Mouse (Mus musculus): ENCODE results near the gene Hoxa7. TPM values are rescaled to one million over a fixed set of nuclear protein-coding genes. Genes with fewer than 3 reads are reported as not detected.

The Hoxa7 gene
- polyA plus RNA-seq, 1 experiment from 2014 or later, result not detected

GRCm38 (mm10) chr6:52208868-52209684 lies 12.6 kb downstream of the Hoxa7 start:
- peaks cover 98% of the 10 kb centered on the region for H3K27me3 ChIP-seq (replicated peaks)
- H3K4me2 ChIP-seq, result no peak overlapping the region
- 3% methylated on average over 18 of the region's 18 CpGs for whole genome bisulfite sequencing
- no peaks in the 10 kb centered on the region for H3K36me3 ChIP-seq (replicated peaks)
- peaks cover 8% of the 10 kb centered on the region for H3K4me1 ChIP-seq
- no peak overlapping the region for H3K9ac ChIP-seq
- no peak overlapping the region for H3K4me3 ChIP-seq
- no peak overlapping the region for H3K27ac ChIP-seq
- no peaks in the 10 kb centered on the region for H3K9me3 ChIP-seq
- ATAC-seq (replicated peaks), result no peak

- no peak within 1 kb of the TSS for H3K27ac ChIP-seq
- H3K4me1 ChIP-seq, result peaks cover 12% of the 10 kb centered on the region
- no peak within 1 kb of the TSS for H3K4me3 ChIP-seq
- H3K9me3 ChIP-seq, result no peaks in the 10 kb centered on the region
- under 1% methylated on average over 47 of the region's 47 CpGs for WGBS
- peaks cover 98% of the 10 kb centered on the region for H3K27me3 ChIP-seq (replicated peaks)
- H3K36me3 ChIP-seq (replicated peaks), result no peaks in the 10 kb centered on the region
- no peak within 1 kb of the TSS for H3K9ac ChIP-seq
- no peak within 1 kb of the TSS for H3K4me2 ChIP-seq
- no peak for ATAC-seq (replicated peaks)
Measured at GRCm38 (mm10) chr6:52208072-52208867, 13.4 kb downstream of the Hoxa7 start, which contains the start of gene Hoxa6. Hoxa6 (minus strand) TSS chr6:52208722.

- peaks cover 98% of the 10 kb centered on the region for H3K27me3 ChIP-seq (replicated peaks)
- H3K9ac ChIP-seq, result no peak overlapping the region
Measured at GRCm38 (mm10) chr6:52207684-52207976, 14.0 kb downstream of the Hoxa7 start.

GRCm38 (mm10) chr6:52206882-52207683 lies 14.6 kb downstream of the Hoxa7 start:
- H3K27ac ChIP-seq, result no peak overlapping the region

More at GRCm38 (mm10) chr6:52207684-52207976, 14.0 kb downstream of the Hoxa7 start:
- no peak for ATAC-seq (replicated peaks)
- Histone ChIP-seq H3K27ac (no peak overlapping the region), H3K4me1 (peaks cover 12% of the 10 kb centered on the region), H3K4me2 (no peak overlapping the region), H3K36me3 (replicated peaks) (no peaks in the 10 kb centered on the region), H3K9me3 (no peaks in the 10 kb centered on the region), H3K4me3 (no peak overlapping the region)

GRCm38 (mm10) chr6:52205638-52206621 lies 15.7 kb downstream of the Hoxa7 start:
- peaks cover 6% of the 10 kb centered on the region for H3K4me1 ChIP-seq
- H3K4me2 ChIP-seq, result no peak overlapping the region
- H3K9ac ChIP-seq, result no peak overlapping the region
- H3K27ac ChIP-seq, result no peak overlapping the region
- H3K36me3 ChIP-seq (replicated peaks), result no peaks in the 10 kb centered on the region
- H3K4me3 ChIP-seq, result no peak overlapping the region
- WGBS, result under 1% methylated on average over 55 of the region's 55 CpGs
- H3K9me3 ChIP-seq, result no peaks in the 10 kb centered on the region
- ATAC-seq (replicated peaks), result no peak
- peaks cover 98% of the 10 kb centered on the region for H3K27me3 ChIP-seq (replicated peaks)

More at GRCm38 (mm10) chr6:52206882-52207683, 14.6 kb downstream of the Hoxa7 start:
- no peak for ATAC-seq (replicated peaks)
- H3K9me3 ChIP-seq, result no peaks in the 10 kb centered on the region
- 3% methylated on average over 4 of the region's 4 CpGs for WGBS
- H3K36me3 ChIP-seq (replicated peaks), result no peaks in the 10 kb centered on the region
- no peak overlapping the region for H3K4me2 ChIP-seq
- no peak overlapping the region for H3K4me3 ChIP-seq
- peaks cover 98% of the 10 kb centered on the region for H3K27me3 ChIP-seq (replicated peaks)
- H3K9ac ChIP-seq, result no peak overlapping the region
- peaks cover 12% of the 10 kb centered on the region for H3K4me1 ChIP-seq

- Histone ChIP-seq H3K36me3 (replicated peaks) (no peaks in the 10 kb centered on the region), H3K9ac (no peak overlapping the region), H3K4me2 (no peak overlapping the region), H3K4me1 (peaks cover 6% of the 10 kb centered on the region), H3K9me3 (no peaks in the 10 kb centered on the region), H3K27ac (no peak overlapping the region), H3K27me3 (replicated peaks) (peaks cover 99% of the 10 kb centered on the region), H3K4me3 (no peak overlapping the region)
- no peak for ATAC-seq (replicated peaks)
- 4% methylated on average over 14 of the region's 14 CpGs for WGBS
Measured at GRCm38 (mm10) chr6:52205221-52205620, 16.4 kb downstream of the Hoxa7 start.

- H3K9ac ChIP-seq, result no peak within 1 kb of the TSS
- H3K4me3 ChIP-seq, result no peak within 1 kb of the TSS
- ATAC-seq (replicated peaks), result no peak
- H3K27ac ChIP-seq, result no peak within 1 kb of the TSS
- 0 out of 2 replicates have a peak within 1 kb of the TSS, but pooled peaks have one; percentile 0 for H3K4me2 ChIP-seq
- H3K9me3 ChIP-seq, result no peaks in the 10 kb centered on the region
- H3K27me3 ChIP-seq (replicated peaks), result peaks cover 99% of the 10 kb centered on the region
- no peaks in the 10 kb centered on the region for H3K36me3 ChIP-seq (replicated peaks)
- under 1% methylated on average over 65 of the region's 65 CpGs for WGBS
- peaks cover 6% of the 10 kb centered on the region for H3K4me1 ChIP-seq
Measured at GRCm38 (mm10) chr6:52204050-52204752, 17.5 kb downstream of the Hoxa7 start, which contains the start of gene Hoxa5. Hoxa5 (minus strand) TSS chr6:52204587.

GRCm38 (mm10) chr6:52203371-52204049 lies 18.1 kb downstream of the Hoxa7 start:
- Histone ChIP-seq H3K27ac (no peak overlapping the region), H3K4me1 (peaks cover 6% of the 10 kb centered on the region), H3K36me3 (replicated peaks) (no peaks in the 10 kb centered on the region), H3K9me3 (no peaks in the 10 kb centered on the region), H3K27me3 (replicated peaks) (peaks cover 99% of the 10 kb centered on the region), H3K4me2 (no peak overlapping the region), H3K9ac (no peak overlapping the region), H3K4me3 (no peak overlapping the region)
- WGBS, result under 1% methylated on average over 46 of the region's 46 CpGs
- no peak for ATAC-seq (replicated peaks)

- Histone ChIP-seq H3K4me3 (no peak overlapping the region), H3K27ac (no peak overlapping the region), H3K27me3 (replicated peaks) (peaks cover 99% of the 10 kb centered on the region), H3K9ac (no peak overlapping the region), H3K4me2 (no peak overlapping the region), H3K36me3 (replicated peaks) (no peaks in the 10 kb centered on the region), H3K9me3 (no peaks in the 10 kb centered on the region), H3K4me1 (peaks cover 6% of the 10 kb centered on the region)
- WGBS, result 2% methylated on average over 10 of the region's 10 CpGs
- no peak for ATAC-seq (replicated peaks)
Measured at GRCm38 (mm10) chr6:52203121-52203370, 18.6 kb downstream of the Hoxa7 start.

- 2% methylated on average over 22 of the region's 22 CpGs for WGBS
- no peaks in the 10 kb centered on the region for H3K9me3 ChIP-seq
- peaks cover 6% of the 10 kb centered on the region for H3K4me1 ChIP-seq
- no peak overlapping the region for H3K4me3 ChIP-seq
- no peak overlapping the region for H3K27ac ChIP-seq
- H3K4me2 ChIP-seq, result no peak overlapping the region
- peaks cover 100% of the 10 kb centered on the region for H3K27me3 ChIP-seq (replicated peaks)
- ATAC-seq (replicated peaks), result no peak
- H3K9ac ChIP-seq, result no peak overlapping the region
- H3K36me3 ChIP-seq (replicated peaks), result no peaks in the 10 kb centered on the region
Measured at GRCm38 (mm10) chr6:52202362-52203120, 19.1 kb downstream of the Hoxa7 start.
